In the genomic region with DNA sequence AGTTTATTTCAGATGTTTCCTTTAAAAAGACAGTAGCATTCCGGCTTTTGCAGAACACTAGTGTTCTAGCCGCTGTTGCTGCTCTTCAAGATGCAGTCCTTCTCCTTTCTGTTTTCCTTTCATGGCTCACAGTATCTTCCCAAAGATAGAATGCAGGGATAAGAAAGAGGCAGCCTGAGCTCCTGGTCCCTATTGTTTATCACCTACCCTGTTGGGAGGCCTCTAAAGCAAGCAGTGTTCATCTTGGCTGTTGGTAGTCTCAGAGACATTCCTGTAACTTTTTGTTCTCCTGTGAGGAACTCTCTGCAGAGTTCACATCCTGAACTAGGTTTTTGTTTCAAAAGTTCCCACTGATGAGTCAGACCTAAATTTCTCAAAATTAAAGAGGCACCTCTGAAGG, we compare ENCODE assay signal across 11 mouse cellular contexts. TPM values are rescaled to one million over a fixed set of nuclear protein-coding genes. Genes with fewer than 3 reads are reported as not detected.
DNase-seq lines count a peak whose midpoint lies in the region; ATAC-seq and TF ChIP-seq lines count a peak whose summit lies in the region.
"Had no signal": no experiment of that assay in that cellular context is flagged by ENCODE, and none has a peak within 500 bp of the region (broad histone marks: within the 10 kb centered on the region; RNA-seq: fewer than 3 reads in every experiment).

No protein-coding gene starts in this region.

- H3K4me2 ChIP-seq in kidney, postnatal 0 days (ENCODE audit: low read length) = peak overlapping the region; percentile 35
- no peak overlapping the region; the same call in 1 of the 2 replicates for H3K4me2 ChIP-seq in neural tube, embryonic 11.5 days (ENCODE audit: low read depth)
- no peak overlapping the region for H3K4me2 ChIP-seq in forebrain, embryonic 15.5 days (replicated peaks)

- no peak for DNase-seq in heart, embryonic 10.5 days (ENCODE audit: low spot score)
- no peak for DNase-seq in heart, postnatal 10 days
- DNase-seq in kidney, postnatal 0 days (ENCODE audit: low spot score) = peak; percentile 73
- no peak for DNase-seq in kidney, postnatal 10 days
- DNase-seq in embryo, embryonic 9.5 days (ENCODE audit: extremely low spot score) = peak; percentile 47
- no peak for DNase-seq in neural tube, embryonic 11.5 days (ENCODE audit: low spot score)
- no peak for DNase-seq in gastrocnemius, adult 18-20 months (ENCODE audit: low spot score)
- DNase-seq: cerebellum, adult 9-11 months; gastrocnemius, postnatal 14 days had no signal

- no peak for ATAC-seq in kidney, postnatal 0 days (replicated peaks; ENCODE audit: low FRiP score, low read depth)
- ATAC-seq in neural tube, embryonic 11.5 days (ENCODE audit: insufficient read depth, low FRiP score, low TSS enrichment) = no peak
- no peak for ATAC-seq in forebrain, embryonic 15.5 days (replicated peaks)

- H3K4me3 ChIP-seq in heart, embryonic 10.5 days = 0 out of 2 replicates have a peak overlapping the region, but pooled peaks have one; percentile 6
- H3K4me3 ChIP-seq in kidney, postnatal 0 days (replicated peaks; ENCODE audit: low read depth, low read length) = no peak overlapping the region
- H3K4me3 ChIP-seq in neural tube, embryonic 11.5 days (ENCODE audit: low read depth, low read length) = no peak overlapping the region
- H3K4me3 ChIP-seq in forebrain, embryonic 15.5 days = no peak overlapping the region
- H3K4me3 ChIP-seq: erythroblast, embryonic 14.5 days had no signal

- no peak overlapping the region for H3K9ac ChIP-seq in kidney, postnatal 0 days (ENCODE audit: low read depth, low read length)
- H3K9ac ChIP-seq in neural tube, embryonic 11.5 days (ENCODE audit: low read length) = no peak overlapping the region
- H3K9ac ChIP-seq in forebrain, embryonic 15.5 days (replicated peaks) = no peak overlapping the region

- WGBS in heart, embryonic 10.5 days = 5% methylated on average over 2 of the region's 2 CpGs
- 33% methylated on average over 2 of the region's 2 CpGs for WGBS in kidney, postnatal 0 days
- 17% methylated on average over 2 of the region's 2 CpGs for WGBS in neural tube, embryonic 11.5 days
- 43% methylated on average over 2 of the region's 2 CpGs for WGBS in forebrain, embryonic 15.5 days

- no peaks in the 10 kb centered on the region for H3K9me3 ChIP-seq in heart, embryonic 10.5 days
- no peaks in the 10 kb centered on the region for H3K9me3 ChIP-seq in kidney, postnatal 0 days (replicated peaks; ENCODE audit: low read length)
- no peaks in the 10 kb centered on the region for H3K9me3 ChIP-seq in neural tube, embryonic 11.5 days (ENCODE audit: control insufficient read depth, low read length)
- no peaks in the 10 kb centered on the region for H3K9me3 ChIP-seq in forebrain, embryonic 15.5 days

- H3K36me3 ChIP-seq in heart, embryonic 10.5 days = no peaks in the 10 kb centered on the region
- H3K36me3 ChIP-seq in kidney, postnatal 0 days (ENCODE audit: insufficient read depth, low read length) = no peaks in the 10 kb centered on the region
- no peaks in the 10 kb centered on the region for H3K36me3 ChIP-seq in neural tube, embryonic 11.5 days (ENCODE audit: control insufficient read depth, insufficient read depth, low read length)
- no peaks in the 10 kb centered on the region for H3K36me3 ChIP-seq in forebrain, embryonic 15.5 days

- no peak for TF ChIP-seq CTCF in kidney, postnatal 0 days (IDR thresholded peaks at IDR 0.05; ENCODE audit: low read depth)

- H3K4me1 ChIP-seq in heart, embryonic 10.5 days = peaks cover 37% of the 10 kb centered on the region
- H3K4me1 ChIP-seq in kidney, postnatal 0 days (replicated peaks; ENCODE audit: insufficient read depth, low read length) = peaks cover 16% of the 10 kb centered on the region; the same call in 1 of the 2 replicates
- peaks cover 36% of the 10 kb centered on the region for H3K4me1 ChIP-seq in neural tube, embryonic 11.5 days (ENCODE audit: control insufficient read depth, insufficient read depth, low read length)
- H3K4me1 ChIP-seq in forebrain, embryonic 15.5 days = peaks cover 36% of the 10 kb centered on the region

- H3K27me3 ChIP-seq in heart, embryonic 10.5 days (ENCODE audit: insufficient read depth, poor library complexity, severe bottlenecking) = no peaks in the 10 kb centered on the region
- H3K27me3 ChIP-seq in kidney, postnatal 0 days (ENCODE audit: insufficient read depth, low read length) = no peaks in the 10 kb centered on the region
- H3K27me3 ChIP-seq in neural tube, embryonic 11.5 days (ENCODE audit: control insufficient read depth, insufficient read depth, low read length) = no peaks in the 10 kb centered on the region
- H3K27me3 ChIP-seq in forebrain, embryonic 15.5 days = peaks cover 44% of the 10 kb centered on the region

- intact Hi-C loops in heart, postnatal 10 days (cut with DNase I) = loop anchor here (5.0 to 10.0 kb wide), 5 partner anchors 1008 to 1740 kb away; a partner anchor contains a TSS

- H3K27ac ChIP-seq in heart, embryonic 10.5 days = peak overlapping the region; percentile 100
- H3K27ac ChIP-seq in kidney, postnatal 0 days = peak overlapping the region; percentile 54; the same call in 1 of the 2 replicates
- peak overlapping the region; percentile 53; the same call in 1 of the 2 replicates for H3K27ac ChIP-seq in neural tube, embryonic 11.5 days (ENCODE audit: low read depth, low read length)
- H3K27ac ChIP-seq in forebrain, embryonic 15.5 days (replicated peaks) = no peak overlapping the region

RNA-seq across cellular contexts. Expression of a gene that starts 3.8 kb away (rescaled TPM):
- polyA plus RNA-seq in heart, embryonic 10.5 days (2016; fragmentation: Nextera tagmentation; extraction: Ambion mirVana) = 111 and 139 TPM in 2 replicates
- 10 to 100 TPM; 26.9 to 44.1 TPM for total RNA-seq in heart, postnatal 10 days (2021)
- polyA plus RNA-seq in kidney, postnatal 0 days (2015; fragmentation: Nextera tagmentation; extraction: Ambion mirVana) = 59.0 and 66.7 TPM in 2 replicates
- polyA plus RNA-seq in neural tube, embryonic 11.5 days (2014; fragmentation: Nextera tagmentation; extraction: Ambion mirVana) = 183 and 189 TPM in 2 replicates
- total RNA-seq in gastrocnemius, adult 18-20 months (2021) = 1 to 10 TPM; 3.6 to 4.0 TPM
- 29.4 and 29.7 TPM in 2 replicates for polyA plus RNA-seq in forebrain, embryonic 15.5 days (2015; fragmentation: Nextera tagmentation; extraction: Ambion mirVana)

Comparison
In these comparisons a context has a peak if more than half of its experiments do, and no peak if none do; other contexts are left out.
1. DNase-seq: peak in kidney, postnatal 0 days (single experiment) and embryo, embryonic 9.5 days (single experiment); none in heart, embryonic 10.5 days (single experiment), heart, postnatal 10 days (0 of 2), kidney, postnatal 10 days (single experiment), neural tube, embryonic 11.5 days (single experiment) and gastrocnemius, adult 18-20 months (single experiment).